Mouse (Mus musculus) layer of hippocampus, postnatal 10 days (tissue): ENCODE data around the gene Pdss2. TPM values are rescaled to one million over a fixed set of nuclear protein-coding genes. Genes with fewer than 3 reads are reported as not detected.

Experiments
- DNase-seq, 2 experiments: peaks; one replicate each; pipeline ENCODE4 v3.0.0; 2021; ENCODE audit warnings: low spot score in 2 of 2
- total RNA-seq, 2 experiments: library from RNA; stranded (reverse); gene quantifications; 2 replicates each; pipeline ENCODE4 v1.2.3; 2021

The Pdss2 gene
- total RNA-seq, 2 experiments from 2014 or later = 16.8 to 21.5 TPM

GRCm38 (mm10) chr10:43422061-43422770 lies 200.9 kb downstream of the Pdss2 start:
- no peak for DNase-seq

GRCm38 (mm10) chr10:43424545-43424944 lies 203.3 kb downstream of the Pdss2 start:
- no peak for DNase-seq

GRCm38 (mm10) chr10:43430606-43431005 lies 209.3 kb downstream of the Pdss2 start:
- no peak for DNase-seq

GRCm38 (mm10) chr10:43434326-43434725 lies 213.0 kb downstream of the Pdss2 start:
- no peak for DNase-seq

- DNase-seq = no peak
Measured at GRCm38 (mm10) chr10:43435757-43436156, 214.5 kb downstream of the Pdss2 start.

GRCm38 (mm10) chr10:43439492-43439941 lies 218.2 kb downstream of the Pdss2 start:
- DNase-seq = no peak

GRCm38 (mm10) chr10:43440050-43440449 lies 218.8 kb downstream of the Pdss2 start:
- DNase-seq = no peak

GRCm38 (mm10) chr10:43440981-43441740 lies 219.9 kb downstream of the Pdss2 start:
- DNase-seq = no peak

- DNase-seq = no peak
Measured at GRCm38 (mm10) chr10:43448656-43449055, 227.4 kb downstream of the Pdss2 start.

GRCm38 (mm10) chr10:43451848-43452662 lies 230.8 kb downstream of the Pdss2 start:
- peak; percentile 79 to 83 for DNase-seq

- no peak for DNase-seq
Measured at GRCm38 (mm10) chr10:43452663-43452996, 231.3 kb downstream of the Pdss2 start.

GRCm38 (mm10) chr10:43454219-43454618 lies 232.9 kb downstream of the Pdss2 start:
- no peak for DNase-seq

- DNase-seq = no peak
Measured at GRCm38 (mm10) chr10:43454671-43455070, 233.4 kb downstream of the Pdss2 start.

- DNase-seq = no peak
Measured at GRCm38 (mm10) chr10:43462821-43463220, 241.5 kb downstream of the Pdss2 start.

GRCm38 (mm10) chr10:43463227-43463626 lies 241.9 kb downstream of the Pdss2 start:
- DNase-seq = no peak

GRCm38 (mm10) chr10:43466223-43466622 lies 244.9 kb downstream of the Pdss2 start:
- DNase-seq = no peak

GRCm38 (mm10) chr10:43467659-43468058 lies 246.4 kb downstream of the Pdss2 start:
- DNase-seq = no peak

GRCm38 (mm10) chr10:43468293-43468692 lies 247.0 kb downstream of the Pdss2 start:
- no peak for DNase-seq

GRCm38 (mm10) chr10:43475376-43475775 lies 254.1 kb downstream of the Pdss2 start:
- peak; percentile 44 to 52 for DNase-seq

GRCm38 (mm10) chr10:43477459-43477858 lies 256.2 kb downstream of the Pdss2 start:
- no peak for DNase-seq

- peak; percentile 43 to 56 for DNase-seq
Measured at GRCm38 (mm10) chr10:43477865-43478681, 256.8 kb downstream of the Pdss2 start.
